Mouse (Mus musculus) kidney, embryonic 16.5 days (tissue): ENCODE data around the gene Sirt6. TPM values are rescaled to one million over a fixed set of nuclear protein-coding genes. Genes with fewer than 3 reads are reported as not detected.

Experiments
- ATAC-seq: fragments of 200-750 bp; cut with Nextera tagmentation; 2 replicates; pipeline ENCODE4 v1.8.0; 2017; ENCODE audit warnings: moderate TSS enrichment; ENCODE audit not compliant: low FRiP score, low TSS enrichment
- H3K27ac ChIP-seq: fragments of 300-500 bp; sonication (generic); 2 replicates; pipeline ENCODE4 v1.5.1; 2014; ENCODE audit warnings: low read length
- H3K27me3 ChIP-seq: fragments of 300-500 bp; sonication (generic); 2 replicates; pipeline ENCODE4 v1.6.1; 2014; ENCODE audit warnings: low read length, control low read depth, mixed read lengths; ENCODE audit not compliant: insufficient read depth
- H3K36me3 ChIP-seq: fragments of 300-500 bp; sonication (generic); 2 replicates; pipeline ENCODE4 v1.6.1; 2014; ENCODE audit warnings: low read length, control low read depth, mixed read lengths; ENCODE audit not compliant: insufficient read depth
- H3K4me1 ChIP-seq: fragments of 300-500 bp; sonication (generic); 2 replicates; pipeline ENCODE4 v1.6.1; 2014; ENCODE audit warnings: low read length, control low read depth, mixed read lengths; ENCODE audit not compliant: insufficient read depth
- H3K4me2 ChIP-seq: fragments of 300-500 bp; sonication (generic); replicated peaks from 2 replicates; pipeline ENCODE4 v1.6.1; 2014; ENCODE audit warnings: low read depth, low read length
- H3K4me3 ChIP-seq: fragments of 300-500 bp; sonication (generic); 2 replicates; pipeline ENCODE4 v1.5.1; 2014; ENCODE audit warnings: mild to moderate bottlenecking, low read length
- H3K9ac ChIP-seq: fragments of 300-500 bp; sonication (generic); replicated peaks from 2 replicates; pipeline ENCODE4 v1.6.1; 2014; ENCODE audit warnings: low read length
- H3K9me3 ChIP-seq: fragments of 300-500 bp; sonication (generic); 2 replicates; pipeline ENCODE4 v1.6.1; 2016; ENCODE audit warnings: low read length, control low read depth
- WGBS: fragments of 180-500 bp; shearing (Covaris S2); extraction: QIAGEN DNeasy Blood & Tissue Kit; methylation state at CpG from one replicate; pipeline ENCODE4 v1.1.7; 2014; 5-methylcytosine and 5-hydroxymethylcytosine counted together
- polyA plus RNA-seq: library from polyadenylated mRNA; unstranded; fragments of >200 nt; fragmentation: Nextera tagmentation; extraction: Ambion mirVana; gene quantifications from 2 replicates; pipeline ENCODE4 v1.2.1, GENCODE M21; 2015

Sirt6 gene
- polyA plus RNA-seq, 1 experiment from 2014 or later, result 41.8 TPM

- Histone ChIP-seq H3K27me3 (0 out of 2 replicates have a peak, but pooled peaks cover 3% of the 10 kb centered on the region), H3K9ac (peak overlapping the region; percentile 62; the same call in 1 of the 2 replicates), H3K4me3 (peak overlapping the region; percentile 28), H3K36me3 (no peaks in the 10 kb centered on the region), H3K4me1 (peaks cover 69% of the 10 kb centered on the region), H3K4me2 (peak overlapping the region; percentile 55), H3K9me3 (no peaks in the 10 kb centered on the region), H3K27ac (peak overlapping the region; percentile 92)
- WGBS, result 3% methylated on average over 11 of the region's 12 CpGs
- peak; percentile 76 for ATAC-seq
Measured at GRCm38 (mm10) chr10:81597137-81597950, 30.3 kb downstream of the Sirt6 start.

- Histone ChIP-seq H3K4me1 (peaks cover 62% of the 10 kb centered on the region), H3K4me3 (peak overlapping the region; percentile 28), H3K36me3 (no peaks in the 10 kb centered on the region), H3K4me2 (peak overlapping the region; percentile 55), H3K9ac (peak overlapping the region; percentile 62), H3K9me3 (no peaks in the 10 kb centered on the region), H3K27ac (peak overlapping the region; percentile 92), H3K27me3 (0 out of 2 replicates have a peak, but pooled peaks cover 3% of the 10 kb centered on the region)
- peak; percentile 1; the same call in 1 of the 2 replicates for ATAC-seq
- WGBS, result 3% methylated on average over 10 of the region's 10 CpGs
Measured at GRCm38 (mm10) chr10:81596611-81597010, 31.0 kb downstream of the Sirt6 start.

- WGBS, result 40% methylated on average over 5 of the region's 5 CpGs
- Histone ChIP-seq H3K27ac (no peak overlapping the region), H3K4me2 (no peak overlapping the region), H3K9me3 (no peaks in the 10 kb centered on the region), H3K4me1 (peaks cover 53% of the 10 kb centered on the region), H3K27me3 (0 out of 2 replicates have a peak, but pooled peaks cover 3% of the 10 kb centered on the region), H3K36me3 (no peaks in the 10 kb centered on the region), H3K9ac (peak overlapping the region; percentile 62; the same call in 1 of the 2 replicates), H3K4me3 (no peak overlapping the region)
- no peak for ATAC-seq
Measured at GRCm38 (mm10) chr10:81595599-81595998, 32.0 kb downstream of the Sirt6 start.

- ATAC-seq, result no peak
- no peak overlapping the region for H3K9ac ChIP-seq
- WGBS, result 75% methylated on average over 18 of the region's 18 CpGs
- H3K27ac ChIP-seq, result no peak overlapping the region
- peaks cover 36% of the 10 kb centered on the region for H3K4me1 ChIP-seq
- H3K4me3 ChIP-seq, result no peak overlapping the region
- peaks cover 6% of the 10 kb centered on the region; the same call in 1 of the 2 replicates for H3K36me3 ChIP-seq
- peaks cover 6% of the 10 kb centered on the region; the same call in 1 of the 2 replicates for H3K27me3 ChIP-seq
- H3K9me3 ChIP-seq, result no peaks in the 10 kb centered on the region
- H3K4me2 ChIP-seq, result no peak overlapping the region
Measured at GRCm38 (mm10) chr10:81593935-81594334, 33.7 kb downstream of the Sirt6 start.

- Histone ChIP-seq H3K36me3 (peaks cover 6% of the 10 kb centered on the region; the same call in 1 of the 2 replicates), H3K27ac (no peak overlapping the region), H3K9me3 (no peaks in the 10 kb centered on the region), H3K4me3 (no peak overlapping the region), H3K4me2 (no peak overlapping the region), H3K27me3 (peaks cover 6% of the 10 kb centered on the region; the same call in 1 of the 2 replicates), H3K4me1 (peaks cover 33% of the 10 kb centered on the region), H3K9ac (no peak overlapping the region)
- 68% methylated on average over 4 of the region's 4 CpGs for WGBS
- ATAC-seq, result no peak
Measured at GRCm38 (mm10) chr10:81593223-81593622, 34.4 kb downstream of the Sirt6 start.

- H3K27ac ChIP-seq, result no peak overlapping the region
- WGBS, result 77% methylated on average over 7 of the region's 7 CpGs
- ATAC-seq, result no peak
Measured at GRCm38 (mm10) chr10:81592631-81593030, 35.0 kb downstream of the Sirt6 start.

GRCm38 (mm10) chr10:81591846-81592245 lies 35.8 kb downstream of the Sirt6 start:
- Histone ChIP-seq H3K36me3 (peaks cover 13% of the 10 kb centered on the region), H3K4me1 (peaks cover 20% of the 10 kb centered on the region), H3K27me3 (peaks cover 6% of the 10 kb centered on the region; the same call in 1 of the 2 replicates), H3K9me3 (no peaks in the 10 kb centered on the region), H3K9ac (no peak overlapping the region), H3K27ac (no peak overlapping the region), H3K4me3 (no peak overlapping the region), H3K4me2 (no peak overlapping the region)
- 62% methylated on average over 9 of the region's 9 CpGs for WGBS
- ATAC-seq, result no peak

More at GRCm38 (mm10) chr10:81592631-81593030, 35.0 kb downstream of the Sirt6 start:
- H3K27me3 ChIP-seq, result peaks cover 6% of the 10 kb centered on the region; the same call in 1 of the 2 replicates
- H3K9ac ChIP-seq, result no peak overlapping the region
- peaks cover 9% of the 10 kb centered on the region for H3K36me3 ChIP-seq
- no peaks in the 10 kb centered on the region for H3K9me3 ChIP-seq
- no peak overlapping the region for H3K4me2 ChIP-seq
- no peak overlapping the region for H3K4me3 ChIP-seq
- H3K4me1 ChIP-seq, result peaks cover 28% of the 10 kb centered on the region

GRCm38 (mm10) chr10:81588739-81589138 lies 38.9 kb downstream of the Sirt6 start:
- H3K27me3 ChIP-seq, result peaks cover 7% of the 10 kb centered on the region; the same call in 1 of the 2 replicates
- peaks cover 22% of the 10 kb centered on the region for H3K36me3 ChIP-seq
- H3K27ac ChIP-seq, result no peak overlapping the region
- no peaks in the 10 kb centered on the region for H3K4me1 ChIP-seq
- WGBS, result 81% methylated on average over 7 of the region's 7 CpGs
- no peak overlapping the region for H3K9ac ChIP-seq
- no peaks in the 10 kb centered on the region for H3K9me3 ChIP-seq
- no peak overlapping the region for H3K4me3 ChIP-seq
- H3K4me2 ChIP-seq, result no peak overlapping the region
- no peak for ATAC-seq

GRCm38 (mm10) chr10:81583347-81583746 lies 44.2 kb downstream of the Sirt6 start:
- H3K36me3 ChIP-seq, result peaks cover 16% of the 10 kb centered on the region
- no peak overlapping the region for H3K4me2 ChIP-seq
- peaks cover 24% of the 10 kb centered on the region for H3K4me1 ChIP-seq
- 46% methylated on average over 6 of the region's 6 CpGs for WGBS
- 0 out of 2 replicates have a peak, but pooled peaks cover 4% of the 10 kb centered on the region for H3K27me3 ChIP-seq
- H3K9ac ChIP-seq, result no peak overlapping the region
- ATAC-seq, result no peak
- no peak overlapping the region for H3K4me3 ChIP-seq
- peak overlapping the region; percentile 61; the same call in 1 of the 2 replicates for H3K27ac ChIP-seq
- no peaks in the 10 kb centered on the region for H3K9me3 ChIP-seq
